Mouse (Mus musculus) ES-CJ7 (cell line): ENCODE measurements around the gene Snrpc.
A peak's percentile ranks its signal among the peaks of the same experiment; 100 is the strongest.

ENCODE experiments used
- DNase-seq: peaks from one replicate; pipeline ENCODE4 v3.0.0; 2011; ENCODE audit warnings: low read depth, low spot score

Gene Snrpc

GRCm38 (mm10) chr17:27859131-27859530 is 21.2 kb downstream of the Snrpc start:
- DNase-seq, result no peak

- no peak for DNase-seq
Observed at GRCm38 (mm10) chr17:27865461-27865860, 27.5 kb downstream of the Snrpc start.

GRCm38 (mm10) chr17:27866737-27867136 is 28.8 kb downstream of the Snrpc start:
- no peak for DNase-seq

GRCm38 (mm10) chr17:27871851-27872250 is 33.9 kb downstream of the Snrpc start:
- DNase-seq, result no peak

GRCm38 (mm10) chr17:27873583-27873982 is 35.6 kb downstream of the Snrpc start:
- DNase-seq, result no peak

GRCm38 (mm10) chr17:27874510-27874909 is 36.6 kb downstream of the Snrpc start:
- DNase-seq, result no peak

GRCm38 (mm10) chr17:27881518-27881917 is 43.6 kb downstream of the Snrpc start:
- DNase-seq, result peak; percentile 47

GRCm38 (mm10) chr17:27883129-27883528 is 45.2 kb downstream of the Snrpc start:
- DNase-seq, result no peak

GRCm38 (mm10) chr17:27883994-27884393 is 46.0 kb downstream of the Snrpc start:
- no peak for DNase-seq

- no peak for DNase-seq
Observed at GRCm38 (mm10) chr17:27886499-27887210, 48.7 kb downstream of the Snrpc start.
